Mouse (Mus musculus) stomach, embryonic 16.5 days (tissue): ENCODE results near the gene Frmd8. TPM values are rescaled to one million over a fixed set of nuclear protein-coding genes. Genes with fewer than 3 reads are reported as not detected.

Experiments
- ATAC-seq: fragments of 200-750 bp; cut with Nextera tagmentation; 2 replicates; pipeline ENCODE4 v1.8.0; 2017; ENCODE audit warnings: moderate number of reproducible peaks, moderate TSS enrichment; ENCODE audit not compliant: insufficient read depth, low FRiP score
- H3K27ac ChIP-seq: fragments of 300-500 bp; sonication (generic); 2 replicates; pipeline ENCODE4 v1.5.1; 2014; ENCODE audit warnings: low read length
- H3K27me3 ChIP-seq: fragments of 300-500 bp; sonication (generic); 2 replicates; pipeline ENCODE4 v1.6.1; 2014; ENCODE audit warnings: low read length, control low read depth, mixed read lengths; ENCODE audit not compliant: control insufficient read depth, insufficient read depth
- H3K36me3 ChIP-seq: fragments of 300-500 bp; sonication (generic); 2 replicates; pipeline ENCODE4 v1.6.1; 2014; ENCODE audit warnings: low read length; ENCODE audit not compliant: control insufficient read depth, insufficient read depth
- H3K4me1 ChIP-seq: fragments of 300-500 bp; sonication (generic); 2 replicates; pipeline ENCODE4 v1.6.1; 2014; ENCODE audit warnings: low read length, control low read depth, mixed read lengths; ENCODE audit not compliant: control insufficient read depth, insufficient read depth
- H3K4me2 ChIP-seq: fragments of 300-500 bp; sonication (generic); 2 replicates; pipeline ENCODE4 v1.6.1; 2014; ENCODE audit warnings: low read depth, low read length, mixed read lengths
- H3K4me3 ChIP-seq: fragments of 300-500 bp; sonication (generic); replicated peaks from 2 replicates; pipeline ENCODE4 v1.5.1; 2014; ENCODE audit warnings: mild to moderate bottlenecking, low read length
- H3K9ac ChIP-seq: fragments of 300-500 bp; sonication (generic); 2 replicates; pipeline ENCODE4 v1.6.1; 2014; ENCODE audit warnings: low read length
- H3K9me3 ChIP-seq: fragments of 300-500 bp; sonication (generic); replicated peaks from 2 replicates; pipeline ENCODE4 v1.6.1; 2016; ENCODE audit warnings: low read length, control low read depth; ENCODE audit not compliant: control insufficient read depth
- WGBS: fragments of 180-500 bp; shearing (Covaris S2); extraction: QIAGEN DNeasy Blood & Tissue Kit; methylation state at CpG from one replicate; pipeline ENCODE4 v1.1.7; 2014; 5-methylcytosine and 5-hydroxymethylcytosine counted together
- polyA plus RNA-seq: library from polyadenylated mRNA; unstranded; fragments of >200 nt; fragmentation: Nextera tagmentation; extraction: Ambion mirVana; gene quantifications from 2 replicates; pipeline ENCODE4 v1.2.1, GENCODE M21; 2015

The Frmd8 gene
- polyA plus RNA-seq, 1 experiment from 2014 or later, result 29.5 TPM

DNA sequence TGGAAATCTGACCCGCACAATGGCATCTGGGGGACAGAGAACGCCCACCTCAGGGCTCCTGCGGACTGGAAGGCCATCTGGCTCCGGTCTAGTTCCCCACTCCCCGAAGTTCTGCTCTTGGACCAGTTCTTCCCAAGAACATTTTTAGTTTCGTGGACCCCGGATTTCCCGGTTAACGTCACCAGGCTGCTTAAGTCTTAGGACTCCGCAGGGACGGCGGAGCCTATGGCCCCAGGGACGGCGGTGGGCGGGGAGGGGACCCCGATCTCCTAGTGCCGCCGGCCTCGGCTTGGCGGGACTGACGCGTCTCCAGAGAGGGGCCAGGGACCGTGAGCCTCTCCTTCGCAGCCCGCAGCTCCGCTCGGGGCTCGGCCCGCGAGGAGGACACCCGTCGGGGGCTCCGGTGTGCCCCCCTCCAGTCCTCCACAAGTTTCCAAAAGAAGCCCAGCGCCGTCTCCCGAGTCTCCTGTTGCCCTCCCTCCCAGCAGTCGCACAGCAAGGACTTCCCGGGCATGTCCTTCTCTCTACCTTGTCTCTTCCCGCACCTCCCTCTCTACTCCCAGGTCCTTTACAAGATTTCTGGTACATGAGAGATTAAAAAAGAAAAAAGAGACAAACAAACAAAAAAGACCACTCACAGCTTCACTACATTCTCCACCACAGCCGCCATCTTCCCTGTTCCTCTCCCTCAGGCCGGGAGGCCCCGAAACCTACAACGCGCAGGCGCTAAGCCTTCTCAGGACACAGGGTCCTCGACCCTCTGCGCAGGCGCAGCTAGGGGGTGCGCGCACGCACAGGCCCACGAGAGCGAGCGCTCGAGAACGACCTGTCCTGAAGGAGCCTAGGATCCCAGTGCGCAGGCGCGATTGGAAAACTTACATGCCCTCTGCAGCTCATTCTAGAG, 37.3 kb upstream of the Frmd8 start:
- under 1% methylated on average over 59 of the region's 59 CpGs for WGBS
- peak overlapping the region; percentile 76 for H3K4me3 ChIP-seq
- peak overlapping the region; percentile 77 for H3K4me2 ChIP-seq
- H3K9me3 ChIP-seq, result no peaks in the 10 kb centered on the region
- H3K27me3 ChIP-seq, result no peaks in the 10 kb centered on the region
- ATAC-seq, result peak; percentile 97
- peaks cover 3% of the 10 kb centered on the region; the same call in 1 of the 2 replicates for H3K36me3 ChIP-seq
- peak overlapping the region; percentile 73 for H3K27ac ChIP-seq
- H3K9ac ChIP-seq, result peak overlapping the region; percentile 93
- peaks cover 25% of the 10 kb centered on the region for H3K4me1 ChIP-seq

DNA sequence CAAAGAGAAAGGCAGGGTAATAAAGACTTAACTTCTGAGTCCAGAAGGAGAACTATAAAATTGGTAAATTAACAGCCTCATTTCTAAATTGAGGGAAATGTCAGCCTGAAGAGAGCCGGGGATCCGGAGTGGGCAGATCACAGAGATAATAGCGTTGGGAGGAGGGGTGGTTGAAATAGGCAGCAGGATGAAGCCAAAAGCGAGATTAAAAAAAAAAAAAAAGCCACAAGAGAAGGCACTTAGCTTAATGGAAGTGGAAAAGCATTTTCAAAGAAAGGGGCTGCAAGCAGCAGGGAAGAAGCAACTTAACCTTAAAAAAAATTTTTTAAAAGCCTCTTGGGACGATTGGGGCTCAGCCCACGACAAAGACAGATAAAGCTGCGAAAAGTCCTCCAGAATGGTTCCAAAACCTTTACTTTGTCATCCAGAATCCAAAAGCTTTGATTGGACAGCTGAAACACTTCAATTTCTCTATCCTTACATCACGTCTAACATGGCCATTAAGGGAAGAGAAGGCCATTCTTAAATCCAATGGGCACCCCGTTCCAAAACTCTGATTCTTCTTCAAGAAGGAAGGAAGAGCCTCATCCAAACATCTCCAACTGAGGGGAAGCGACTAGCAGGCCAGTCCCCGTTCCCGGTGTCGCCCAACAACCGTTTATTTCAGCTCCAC, 36.5 kb upstream of the Frmd8 start:
- no peaks in the 10 kb centered on the region for H3K9me3 ChIP-seq
- peak overlapping the region; percentile 67 for H3K4me2 ChIP-seq
- H3K27ac ChIP-seq, result peak overlapping the region; percentile 73
- no peaks in the 10 kb centered on the region for H3K36me3 ChIP-seq
- no peaks in the 10 kb centered on the region for H3K27me3 ChIP-seq
- no peak for ATAC-seq
- WGBS, result 1% methylated on average over 14 of the region's 14 CpGs
- peaks cover 25% of the 10 kb centered on the region for H3K4me1 ChIP-seq
- peak overlapping the region; percentile 93 for H3K9ac ChIP-seq
- H3K4me3 ChIP-seq, result peak overlapping the region; percentile 76

DNA sequence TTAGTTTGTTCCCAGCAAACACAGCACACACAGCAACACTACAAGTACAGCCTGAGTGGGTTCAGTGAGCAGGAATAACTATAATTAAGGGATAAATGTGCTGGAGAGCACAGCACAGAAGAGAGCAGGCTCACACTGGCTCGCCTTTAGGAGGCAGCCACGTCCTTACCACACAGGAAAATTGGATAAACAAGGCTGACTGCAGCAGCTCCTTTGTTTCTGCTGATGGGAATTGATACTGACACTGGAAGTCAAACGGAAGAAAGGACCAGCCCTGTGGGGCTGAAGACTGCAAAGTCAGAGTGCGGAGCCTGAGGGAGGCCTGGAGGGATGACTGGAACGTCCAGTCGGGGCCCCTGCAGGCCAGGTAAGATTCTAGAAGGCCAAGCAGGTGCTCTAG, 35.1 kb upstream of the Frmd8 start:
- 40% methylated on average over 6 of the region's 6 CpGs for WGBS
- Histone ChIP-seq H3K27me3 (no peaks in the 10 kb centered on the region), H3K4me1 (peaks cover 25% of the 10 kb centered on the region), H3K4me3 (peak overlapping the region; percentile 15; the same call in 1 of the 2 replicates), H3K9me3 (no peaks in the 10 kb centered on the region), H3K27ac (peak overlapping the region; percentile 4; the same call in 1 of the 2 replicates), H3K4me2 (peak overlapping the region; percentile 35), H3K9ac (peak overlapping the region; percentile 38; the same call in 1 of the 2 replicates), H3K36me3 (peaks cover 7% of the 10 kb centered on the region)
- no peak for ATAC-seq

DNA sequence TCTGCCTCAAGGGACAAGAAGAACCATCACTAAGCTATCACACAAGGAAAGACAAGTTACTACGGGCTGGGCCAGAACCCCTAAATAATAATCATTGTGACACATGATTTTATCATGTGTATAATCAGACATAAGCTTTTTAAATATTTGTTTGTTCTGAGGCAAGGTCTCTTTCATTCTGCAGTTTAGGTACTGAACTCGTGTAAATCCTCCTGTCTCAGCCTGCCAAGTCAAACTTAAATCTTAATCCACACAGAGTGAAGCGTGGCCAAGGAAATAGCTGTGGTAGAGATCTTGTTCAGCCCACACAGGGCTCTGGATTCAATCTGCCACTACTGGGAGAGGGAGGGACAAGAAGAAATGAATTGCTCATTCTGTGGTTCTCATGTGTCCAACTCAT, 32.2 kb upstream of the Frmd8 start:
- Histone ChIP-seq H3K9ac (no peak overlapping the region), H3K9me3 (no peaks in the 10 kb centered on the region), H3K36me3 (peaks cover 27% of the 10 kb centered on the region), H3K4me2 (no peak overlapping the region), H3K4me3 (no peak overlapping the region), H3K27ac (no peak overlapping the region), H3K4me1 (peaks cover 19% of the 10 kb centered on the region), H3K27me3 (no peaks in the 10 kb centered on the region)
- 68% methylated on average over 3 of the region's 3 CpGs for WGBS
- no peak for ATAC-seq

DNA sequence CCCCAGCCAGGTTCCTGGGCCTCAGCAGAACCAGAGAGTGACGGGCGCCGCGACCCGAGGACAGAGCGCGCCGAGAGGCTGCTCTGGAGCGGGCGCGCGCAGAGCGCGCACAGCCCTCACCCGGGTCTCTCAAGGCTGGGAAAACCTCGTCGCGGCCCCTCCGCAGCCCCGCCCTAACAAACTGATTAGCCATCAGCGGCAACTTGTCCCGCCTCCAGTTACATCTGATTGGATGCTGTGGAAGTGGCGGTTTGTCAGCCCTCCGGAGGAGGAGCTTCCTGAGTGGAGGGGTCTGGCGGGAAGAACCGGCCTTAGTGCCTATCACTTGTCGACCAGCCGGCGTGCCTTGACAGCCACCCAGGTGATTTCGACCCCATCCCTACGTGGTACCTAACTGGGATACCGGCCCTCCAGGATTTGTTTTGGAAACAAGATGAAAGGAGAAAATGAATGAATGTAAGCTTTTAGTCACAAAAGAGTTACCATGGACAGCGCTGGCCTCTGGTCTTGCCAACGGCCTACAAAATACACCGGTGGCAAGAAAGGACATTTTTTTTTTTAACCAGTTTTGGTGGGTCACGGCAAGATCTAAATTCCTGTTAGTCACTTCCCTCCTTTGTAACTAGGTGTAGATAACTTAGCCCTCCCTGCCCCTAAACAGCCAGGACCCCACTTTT, 19.1 kb upstream of the Frmd8 start, which contains the start of gene Tigd3:
TSS of gene Tigd3 (minus strand) at position 148 of the 677 bp plus-strand sequence.
- Histone ChIP-seq H3K4me1 (peaks cover 7% of the 10 kb centered on the region; the same call in 1 of the 2 replicates), H3K9me3 (no peaks in the 10 kb centered on the region)

DNA sequence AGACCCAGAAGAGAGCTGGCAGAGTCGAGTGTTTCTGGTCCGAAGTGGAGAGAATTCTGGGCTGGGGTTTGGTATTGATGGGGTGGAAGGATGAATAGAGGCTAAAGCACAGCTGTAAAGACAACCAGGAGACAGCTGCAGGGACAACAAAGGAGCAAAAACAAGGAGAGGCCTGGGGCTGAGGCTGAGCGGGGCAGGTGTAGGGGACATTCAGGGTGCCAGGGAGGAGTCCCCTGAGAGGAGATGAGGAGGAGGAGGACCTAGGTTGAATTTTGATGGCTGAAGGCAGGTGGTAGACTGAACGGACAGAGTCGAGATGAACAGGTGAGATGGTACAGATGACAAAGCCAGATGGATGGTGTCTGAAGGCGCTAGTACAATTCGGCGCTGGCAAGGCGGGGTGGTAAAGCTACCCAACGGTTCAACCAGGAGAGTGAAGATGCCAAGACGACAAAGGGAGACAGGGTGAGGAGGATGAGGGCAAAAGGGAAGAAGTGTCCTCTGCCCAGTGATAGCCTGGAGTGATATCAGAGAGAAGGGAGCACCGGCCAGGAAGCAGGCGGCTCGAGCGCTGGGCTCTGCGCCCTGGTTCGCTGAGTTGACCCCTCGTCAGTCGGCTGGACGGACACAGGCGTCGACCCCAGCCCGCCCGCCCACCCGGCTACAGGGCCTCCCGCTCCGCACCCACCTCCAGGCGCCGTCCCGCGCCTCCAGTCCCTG, 18.4 kb upstream of the Frmd8 start:
- ATAC-seq, result no peak; the same call in 1 of the 2 replicates
- Histone ChIP-seq H3K9ac (peak overlapping the region; percentile 89), H3K4me3 (peak overlapping the region; percentile 60), H3K27me3 (no peaks in the 10 kb centered on the region), H3K9me3 (no peaks in the 10 kb centered on the region), H3K27ac (no peak overlapping the region), H3K4me2 (peak overlapping the region; percentile 98), H3K36me3 (peaks cover 9% of the 10 kb centered on the region), H3K4me1 (peaks cover 7% of the 10 kb centered on the region; the same call in 1 of the 2 replicates)
- WGBS, result 6% methylated on average over 31 of the region's 31 CpGs

More for the DNA sequence above, 19.1 kb upstream of the Frmd8 start, which contains the start of gene Tigd3:
- H3K27me3 ChIP-seq, result no peaks in the 10 kb centered on the region
- H3K4me3 ChIP-seq, result peak within 1 kb of the TSS; percentile 60
- H3K27ac ChIP-seq, result no peak within 1 kb of the TSS
- peak within 1 kb of the TSS; percentile 89 for H3K9ac ChIP-seq
- WGBS, result 2% methylated on average over 35 of the region's 36 CpGs
- peaks cover 9% of the 10 kb centered on the region for H3K36me3 ChIP-seq
- H3K4me2 ChIP-seq, result peak within 1 kb of the TSS; percentile 98
- peak; percentile 98 for ATAC-seq

DNA sequence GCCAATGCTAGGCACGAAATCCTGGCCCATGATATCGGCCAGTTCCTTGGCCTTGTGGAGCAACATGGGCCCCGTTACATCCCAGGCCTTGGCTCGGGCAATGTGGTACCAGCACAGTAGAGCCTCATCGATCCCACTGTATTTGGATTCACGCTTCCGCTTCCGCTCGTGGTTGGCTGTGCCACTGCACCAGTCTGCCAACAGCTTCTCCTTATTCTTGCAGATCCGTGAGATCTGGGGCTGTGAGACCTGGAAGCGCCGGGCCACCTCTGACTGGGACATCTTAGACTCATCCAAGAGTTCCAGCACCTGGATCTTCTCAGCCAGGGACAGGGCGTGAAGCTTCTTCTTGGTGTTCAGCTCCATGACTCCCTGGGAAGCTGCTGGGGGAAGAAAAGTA, 17.7 kb upstream of the Frmd8 start:
- H3K4me1 ChIP-seq, result peaks cover 7% of the 10 kb centered on the region; the same call in 1 of the 2 replicates
- H3K27ac ChIP-seq, result no peak overlapping the region
- H3K4me3 ChIP-seq, result no peak overlapping the region
- no peak for ATAC-seq
- no peaks in the 10 kb centered on the region for H3K9me3 ChIP-seq
- H3K9ac ChIP-seq, result no peak overlapping the region
- H3K4me2 ChIP-seq, result no peak overlapping the region
- H3K27me3 ChIP-seq, result no peaks in the 10 kb centered on the region
- H3K36me3 ChIP-seq, result peaks cover 9% of the 10 kb centered on the region
- WGBS, result 95% methylated on average over 13 of the region's 13 CpGs

DNA sequence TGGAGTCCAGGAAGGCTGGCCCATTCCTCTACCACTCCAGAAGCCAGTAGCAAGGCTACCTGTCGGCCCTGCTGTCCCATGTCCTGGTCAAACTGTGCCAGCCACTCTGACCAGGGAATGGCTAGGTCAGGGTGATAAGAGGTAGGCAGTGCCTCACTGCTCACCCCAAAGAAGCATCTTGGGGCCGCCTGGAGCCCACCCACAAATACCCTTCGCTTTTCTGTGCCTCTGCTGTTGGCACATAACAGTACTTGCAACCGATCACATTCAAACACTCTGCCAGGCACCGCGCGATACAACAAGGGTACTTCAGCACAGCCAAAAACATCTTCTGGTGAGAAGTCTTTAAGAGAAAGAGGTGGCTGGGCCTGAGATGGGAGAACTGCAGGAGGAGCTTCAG, 17.2 kb upstream of the Frmd8 start:
- 89% methylated on average over 7 of the region's 7 CpGs for WGBS
- Histone ChIP-seq H3K9me3 (no peaks in the 10 kb centered on the region), H3K36me3 (peaks cover 9% of the 10 kb centered on the region), H3K4me1 (peaks cover 7% of the 10 kb centered on the region; the same call in 1 of the 2 replicates), H3K27me3 (no peaks in the 10 kb centered on the region), H3K4me3 (no peak overlapping the region), H3K4me2 (no peak overlapping the region), H3K27ac (no peak overlapping the region), H3K9ac (no peak overlapping the region)
- no peak for ATAC-seq
